Mouse (Mus musculus) heart, embryonic 16.5 days (tissue): ENCODE results near the gene Rgl3. TPM values are rescaled to one million over a fixed set of nuclear protein-coding genes. Genes with fewer than 3 reads are reported as not detected.

Experiments used
- ATAC-seq: fragments of 200-750 bp; cut with Nextera tagmentation; replicated peaks from 2 replicates; pipeline ENCODE4 v1.8.0; 2017; ENCODE audit warnings: moderate number of reproducible peaks; ENCODE audit not compliant: insufficient read depth, low FRiP score; ENCODE audit errors: extremely low read depth
- H3K27ac ChIP-seq: fragments of 300-500 bp; sonication (generic); 2 replicates; pipeline ENCODE4 v1.5.1; 2014; ENCODE audit warnings: mild to moderate bottlenecking, low read length, control low read depth, moderate library complexity
- H3K27me3 ChIP-seq: fragments of 300-500 bp; sonication (generic); 2 replicates; pipeline ENCODE4 v1.6.1; 2014; ENCODE audit warnings: low read length, mixed read lengths; ENCODE audit not compliant: control insufficient read depth, insufficient read depth
- H3K36me3 ChIP-seq: fragments of 300-500 bp; sonication (generic); 2 replicates; pipeline ENCODE4 v1.6.1; 2014; ENCODE audit not compliant: control insufficient read depth, insufficient read depth
- H3K4me1 ChIP-seq: fragments of 300-500 bp; sonication (generic); 2 replicates; pipeline ENCODE4 v1.6.1; 2014; ENCODE audit warnings: low read length, mixed read lengths; ENCODE audit not compliant: control insufficient read depth, insufficient read depth
- H3K4me2 ChIP-seq: fragments of 300-500 bp; sonication (generic); 2 replicates; pipeline ENCODE4 v1.6.1; 2014; ENCODE audit warnings: low read depth, mild to moderate bottlenecking, control low read depth, low read length
- H3K4me3 ChIP-seq: fragments of 300-500 bp; sonication (generic); 2 replicates; pipeline ENCODE4 v1.5.1; 2014; ENCODE audit warnings: mild to moderate bottlenecking, control low read depth, low read length
- H3K9ac ChIP-seq: fragments of 300-500 bp; sonication (generic); 2 replicates; pipeline ENCODE4 v1.6.1; 2014; ENCODE audit warnings: low read length, control low read depth
- H3K9me3 ChIP-seq: fragments of 300-500 bp; sonication (generic); replicated peaks from 2 replicates; pipeline ENCODE4 v1.6.1; 2016; ENCODE audit warnings: low read length; ENCODE audit not compliant: control insufficient read depth
- WGBS: fragments of 180-500 bp; shearing (Covaris S2); extraction: QIAGEN DNeasy Blood & Tissue Kit; methylation state at CpG from one replicate; pipeline ENCODE4 v1.1.7; 2014; 5-methylcytosine and 5-hydroxymethylcytosine counted together
- polyA plus RNA-seq: library from polyadenylated mRNA; unstranded; fragments of >200 nt; fragmentation: Nextera tagmentation; extraction: Ambion mirVana; gene quantifications from 2 replicates; pipeline ENCODE4 v1.2.1, GENCODE M21; 2015

The Rgl3 gene
- polyA plus RNA-seq, 1 experiment from 2014 or later: 2.6 TPM

DNA sequence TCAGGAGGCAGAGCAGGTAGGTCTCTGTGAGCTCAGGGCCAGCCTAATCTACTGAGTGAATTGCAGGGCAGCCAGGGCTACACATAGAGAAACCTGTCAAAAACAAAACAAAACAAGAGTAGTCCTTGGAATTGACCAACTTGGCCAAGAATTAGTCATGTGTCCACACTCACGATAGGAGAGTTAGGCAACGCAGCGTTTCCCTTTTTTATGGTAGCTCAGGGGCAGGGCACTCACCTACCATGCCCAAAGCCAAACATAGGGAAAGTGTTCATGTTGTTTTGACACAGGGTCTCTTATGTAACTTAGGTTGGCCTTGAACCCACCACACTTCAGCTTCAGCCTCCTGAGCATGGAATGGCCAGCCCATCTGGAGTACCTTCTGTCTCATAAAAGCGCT, 19.9 kb downstream of the Rgl3 start:
- H3K27ac ChIP-seq: no peak overlapping the region
- H3K9ac ChIP-seq: no peak overlapping the region
- no peaks in the 10 kb centered on the region for H3K4me1 ChIP-seq
- WGBS: 80% methylated on average over 4 of the region's 4 CpGs
- no peaks in the 10 kb centered on the region for H3K9me3 ChIP-seq
- no peak for ATAC-seq
- H3K36me3 ChIP-seq: no peaks in the 10 kb centered on the region
- H3K4me2 ChIP-seq: no peak overlapping the region
- H3K27me3 ChIP-seq: no peaks in the 10 kb centered on the region
- H3K4me3 ChIP-seq: no peak overlapping the region

DNA sequence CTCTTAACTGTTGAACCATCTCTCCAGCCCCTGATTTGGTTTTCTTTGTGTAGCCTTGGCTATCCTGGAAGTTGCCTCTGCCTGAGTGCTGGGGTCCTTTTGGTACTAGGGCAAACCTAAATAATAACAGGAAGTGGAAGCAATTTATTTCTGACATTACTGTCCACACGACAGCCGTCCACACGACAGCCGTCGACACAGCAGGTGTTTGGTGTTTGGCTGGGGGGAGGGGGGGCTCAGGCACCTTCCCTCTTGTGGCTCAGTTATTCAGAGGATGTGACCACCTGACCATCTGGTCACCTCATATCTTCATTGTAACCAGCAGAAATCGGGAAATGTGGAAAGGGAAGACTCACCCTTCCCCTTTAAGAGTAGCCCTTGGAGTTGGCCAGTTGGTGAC, 20.4 kb downstream of the Rgl3 start:
- Histone ChIP-seq H3K36me3 (no peaks in the 10 kb centered on the region), H3K9ac (no peak overlapping the region), H3K4me1 (no peaks in the 10 kb centered on the region; the same call in 1 of the 2 replicates), H3K4me3 (no peak overlapping the region), H3K27me3 (no peaks in the 10 kb centered on the region), H3K27ac (no peak overlapping the region), H3K4me2 (no peak overlapping the region), H3K9me3 (no peaks in the 10 kb centered on the region)
- no peak for ATAC-seq
- WGBS: 59% methylated on average over 6 of the region's 6 CpGs

DNA sequence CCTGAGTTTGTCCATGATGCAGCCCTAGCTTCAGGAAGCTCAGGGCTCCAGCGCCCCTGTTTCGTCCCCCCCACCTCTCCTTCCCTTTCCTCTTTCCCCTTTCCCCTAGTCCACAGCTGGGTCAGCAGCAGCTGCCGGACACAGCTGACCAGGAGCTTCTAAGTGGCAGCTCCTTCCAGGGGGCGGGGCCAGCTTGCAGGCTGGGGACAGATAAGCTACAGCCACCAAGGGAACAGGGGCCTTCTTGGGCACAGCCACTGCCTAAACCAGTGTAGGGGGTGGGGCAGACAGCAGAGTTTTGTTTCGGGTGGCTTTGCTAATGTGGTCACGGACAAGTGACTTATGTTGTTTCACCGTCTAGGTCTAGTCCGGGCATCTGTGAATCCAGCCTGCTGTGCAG, 25.8 kb downstream of the Rgl3 start, which contains the start of gene Epor:
Epor (minus strand) TSS at position 90 of the 400 bp plus-strand sequence.
- H3K9ac ChIP-seq: peak within 1 kb of the TSS; percentile 55
- peaks cover 24% of the 10 kb centered on the region for H3K27me3 ChIP-seq
- WGBS: 9% methylated on average over 8 of the region's 8 CpGs
- no peaks in the 10 kb centered on the region for H3K9me3 ChIP-seq
- H3K4me2 ChIP-seq: peak within 1 kb of the TSS; percentile 77
- H3K27ac ChIP-seq: no peak within 1 kb of the TSS
- H3K36me3 ChIP-seq: no peaks in the 10 kb centered on the region
- H3K4me3 ChIP-seq: peak within 1 kb of the TSS; percentile 51
- peaks cover 29% of the 10 kb centered on the region for H3K4me1 ChIP-seq
- ATAC-seq: peak; percentile 61; the same call in 1 of the 2 replicates

DNA sequence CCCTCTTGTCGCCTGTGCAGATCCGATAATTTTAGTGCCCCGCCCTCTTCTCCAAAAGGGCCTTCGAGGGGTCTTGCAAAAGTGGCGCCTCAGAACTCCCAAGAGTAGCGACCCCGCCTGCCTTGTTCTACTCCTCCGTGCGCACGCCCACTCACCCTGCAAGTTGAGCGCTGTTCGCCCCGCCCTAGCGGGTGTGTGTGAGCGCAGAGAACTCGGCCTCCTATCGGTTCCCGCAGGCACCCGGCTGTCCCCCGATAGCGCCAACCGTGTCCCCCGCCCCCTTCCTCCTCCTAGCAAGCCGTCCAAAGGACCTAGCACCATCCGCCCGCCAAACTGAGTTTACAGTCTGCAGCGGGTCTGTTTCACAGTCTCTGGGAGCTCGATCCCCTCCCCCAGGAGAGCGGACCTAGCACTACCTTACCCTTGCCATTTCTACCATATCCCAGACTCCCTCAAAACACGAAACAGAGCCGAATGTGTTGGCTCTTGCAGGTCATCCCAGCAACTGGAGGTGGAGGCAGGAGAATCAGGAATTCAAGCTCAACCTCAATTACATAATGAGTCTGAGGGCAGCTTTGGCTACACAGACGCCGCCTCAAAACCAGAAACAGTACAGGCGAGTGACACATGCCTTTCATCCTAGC, 26.7 kb downstream of the Rgl3 start:
- ATAC-seq: peak; percentile 74
- peak overlapping the region; percentile 55 for H3K9ac ChIP-seq
- peaks cover 29% of the 10 kb centered on the region for H3K4me1 ChIP-seq
- no peaks in the 10 kb centered on the region for H3K9me3 ChIP-seq
- H3K36me3 ChIP-seq: no peaks in the 10 kb centered on the region
- 3% methylated on average over 34 of the region's 34 CpGs for WGBS
- no peak overlapping the region for H3K27ac ChIP-seq
- peak overlapping the region; percentile 51 for H3K4me3 ChIP-seq
- H3K27me3 ChIP-seq: peaks cover 24% of the 10 kb centered on the region
- peak overlapping the region; percentile 77 for H3K4me2 ChIP-seq

DNA sequence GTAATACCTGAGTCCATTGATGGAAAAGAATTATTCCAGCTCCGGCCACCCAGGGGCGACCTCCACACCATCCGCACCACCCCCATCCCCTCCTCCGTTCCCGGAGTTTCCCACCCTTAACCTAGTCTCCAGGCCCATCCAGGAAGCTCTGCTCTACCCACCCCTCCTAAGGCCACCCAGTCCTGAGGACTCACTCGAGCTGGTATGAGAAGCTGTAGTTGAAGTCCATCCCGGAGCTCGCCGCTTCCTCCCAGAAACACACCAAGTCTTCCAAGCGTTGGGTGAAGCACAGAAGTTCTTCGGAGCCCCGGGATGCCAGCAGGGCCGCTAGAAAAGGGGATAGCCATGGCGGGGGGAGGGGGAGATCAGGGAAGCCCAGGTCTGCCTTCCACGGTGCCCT, 27.2 kb downstream of the Rgl3 start:
- no peaks in the 10 kb centered on the region for H3K9me3 ChIP-seq
- WGBS: 2% methylated on average over 15 of the region's 15 CpGs
- H3K9ac ChIP-seq: peak overlapping the region; percentile 55
- peak overlapping the region; percentile 77 for H3K4me2 ChIP-seq
- no peaks in the 10 kb centered on the region for H3K36me3 ChIP-seq
- H3K4me3 ChIP-seq: peak overlapping the region; percentile 51
- peaks cover 29% of the 10 kb centered on the region for H3K4me1 ChIP-seq
- peak; percentile 21 for ATAC-seq
- peaks cover 24% of the 10 kb centered on the region for H3K27me3 ChIP-seq
- no peak overlapping the region for H3K27ac ChIP-seq

DNA sequence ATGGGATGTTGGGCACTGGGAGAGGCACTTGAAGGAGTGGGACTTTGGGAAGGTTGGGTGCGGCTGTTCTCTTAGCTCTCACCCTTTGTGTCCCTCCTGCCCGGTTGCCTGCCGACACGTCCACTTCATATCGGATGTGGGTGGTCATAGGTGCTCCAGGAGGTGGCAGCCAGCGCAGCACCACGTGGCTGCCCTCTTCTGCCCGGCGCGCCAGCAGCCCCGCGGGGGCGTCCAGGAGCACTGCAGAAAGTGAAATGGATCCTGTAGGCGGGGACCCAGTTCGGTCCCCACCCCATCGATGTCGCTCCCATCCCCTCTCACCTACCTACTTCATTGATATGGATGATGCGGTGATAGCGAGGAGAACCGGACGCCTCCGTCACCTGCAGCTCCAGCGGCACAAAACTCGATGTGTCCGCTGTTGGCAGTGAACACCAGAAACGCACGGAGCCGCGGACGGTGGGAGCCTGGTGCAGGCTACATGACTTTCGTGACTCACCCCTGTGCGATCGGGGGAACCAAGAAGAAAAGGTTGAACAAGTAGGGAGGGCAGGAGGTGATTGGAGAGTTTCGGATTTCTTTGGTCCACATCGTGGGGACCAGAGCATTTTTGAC, 27.8 kb downstream of the Rgl3 start:
- Histone ChIP-seq H3K9ac (peak overlapping the region; percentile 55), H3K4me1 (peaks cover 30% of the 10 kb centered on the region)

DNA sequence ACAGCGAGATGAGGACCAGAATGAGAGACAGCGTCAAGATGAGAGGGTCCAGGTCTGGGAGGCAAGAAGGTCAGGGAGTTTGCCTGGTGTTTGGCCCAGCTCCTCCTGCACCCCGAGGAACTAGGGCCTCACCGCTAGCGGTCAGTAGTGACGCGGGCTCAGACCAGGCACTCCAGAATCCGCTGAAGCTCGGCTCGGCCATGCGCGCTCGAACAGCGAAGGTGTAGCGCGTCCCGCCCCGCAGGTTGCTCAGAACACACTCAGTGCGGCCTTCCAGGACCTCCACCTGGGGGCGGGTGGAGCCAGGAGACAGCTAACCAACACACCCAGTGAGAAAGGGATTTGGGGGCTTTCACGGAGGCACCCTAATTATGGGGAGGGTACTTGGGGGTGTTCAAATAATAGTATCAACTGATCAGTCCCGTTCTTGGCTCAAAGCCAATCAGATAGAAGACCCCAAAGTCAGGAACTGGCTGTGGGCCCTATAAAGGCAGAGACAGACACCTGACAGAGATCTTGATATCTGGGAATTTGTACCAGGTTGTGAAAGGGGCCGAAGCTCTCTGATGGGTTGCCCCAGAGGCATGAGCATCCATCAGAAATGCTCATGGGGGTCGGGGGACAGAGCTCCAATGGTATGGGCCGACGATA, 28.6 kb downstream of the Rgl3 start:
- Histone ChIP-seq H3K27ac (no peak overlapping the region), H3K36me3 (no peaks in the 10 kb centered on the region), H3K4me3 (no peak overlapping the region), H3K4me1 (peaks cover 33% of the 10 kb centered on the region), H3K4me2 (no peak overlapping the region), H3K9ac (no peak overlapping the region), H3K9me3 (no peaks in the 10 kb centered on the region), H3K27me3 (peaks cover 24% of the 10 kb centered on the region)
- ATAC-seq: no peak
- 24% methylated on average over 26 of the region's 26 CpGs for WGBS

More for the DNA sequence above, 27.8 kb downstream of the Rgl3 start:
- peaks cover 24% of the 10 kb centered on the region for H3K27me3 ChIP-seq
- peak overlapping the region; percentile 77 for H3K4me2 ChIP-seq
- H3K9me3 ChIP-seq: no peaks in the 10 kb centered on the region
- peak overlapping the region; percentile 51 for H3K4me3 ChIP-seq
- 1% methylated on average over 34 of the region's 35 CpGs for WGBS
- no peak for ATAC-seq
- no peaks in the 10 kb centered on the region for H3K36me3 ChIP-seq
- H3K27ac ChIP-seq: no peak overlapping the region

DNA sequence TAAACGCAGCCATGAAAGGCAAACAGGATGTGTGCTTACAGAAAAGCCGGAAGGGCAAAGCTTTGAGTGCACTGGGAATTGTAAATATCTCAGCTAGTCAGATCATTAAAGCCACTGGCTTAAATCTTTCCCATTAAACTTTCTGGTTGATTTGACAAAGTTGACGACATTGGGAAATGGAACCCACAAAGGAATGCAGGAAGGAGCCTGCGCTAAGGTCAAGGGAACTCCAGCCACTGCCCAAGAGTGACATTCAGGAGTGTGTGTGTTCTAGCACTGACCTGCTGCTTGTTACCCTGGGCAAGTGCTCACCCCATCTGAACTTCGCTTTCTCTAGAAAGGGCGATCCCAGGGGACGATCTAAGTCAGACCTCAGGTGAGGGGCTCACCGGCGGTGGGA, 29.1 kb downstream of the Rgl3 start:
- Histone ChIP-seq H3K9ac (no peak overlapping the region), H3K27ac (no peak overlapping the region), H3K9me3 (no peaks in the 10 kb centered on the region), H3K4me3 (no peak overlapping the region), H3K27me3 (peaks cover 24% of the 10 kb centered on the region), H3K36me3 (no peaks in the 10 kb centered on the region), H3K4me2 (no peak overlapping the region), H3K4me1 (peaks cover 33% of the 10 kb centered on the region)
- no peak for ATAC-seq
- 57% methylated on average over 9 of the region's 9 CpGs for WGBS

DNA sequence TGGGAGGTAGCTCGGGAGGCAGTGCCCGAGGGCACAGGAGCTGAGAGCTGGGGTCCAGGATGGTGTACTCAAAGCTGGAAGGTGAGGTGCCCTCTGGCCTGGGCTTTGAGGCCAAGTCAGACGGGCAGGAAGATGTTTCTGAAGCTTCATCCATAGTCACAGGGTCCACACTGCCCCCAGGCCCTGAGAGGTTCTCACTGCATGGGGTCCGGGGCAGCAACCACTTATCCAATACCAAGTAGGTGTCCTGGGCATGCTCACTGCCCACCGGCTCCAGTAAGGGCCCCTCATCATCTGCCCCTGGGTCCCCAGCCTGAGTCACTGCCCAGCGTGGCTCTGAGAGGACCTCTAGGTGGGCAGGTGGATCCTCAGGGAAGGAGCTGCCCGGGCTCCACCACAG, 30.0 kb downstream of the Rgl3 start:
- H3K4me1 ChIP-seq: peaks cover 33% of the 10 kb centered on the region
- no peak overlapping the region for H3K27ac ChIP-seq
- H3K4me2 ChIP-seq: no peak overlapping the region
- H3K4me3 ChIP-seq: no peak overlapping the region
- no peak for ATAC-seq
- H3K36me3 ChIP-seq: no peaks in the 10 kb centered on the region
- 85% methylated on average over 7 of the region's 7 CpGs for WGBS
- H3K9me3 ChIP-seq: no peaks in the 10 kb centered on the region
- no peak overlapping the region for H3K9ac ChIP-seq
- H3K27me3 ChIP-seq: peaks cover 24% of the 10 kb centered on the region
